Mouse (Mus musculus) myocyte (in vitro differentiated cells): ENCODE measurements around the gene Vasn.

ENCODE experiments used
- CEBPB ChIP-seq: IDR thresholded peaks from 2 replicates; pipeline ENCODE4 v1.6.1; 2011; ENCODE audit warnings: mild to moderate bottlenecking, moderate library complexity; ENCODE audit not compliant: poor library complexity, insufficient read depth, severe bottlenecking
- E2F4 ChIP-seq: IDR thresholded peaks from one replicate; pipeline ENCODE4 v1.6.1; 2011; ENCODE audit warnings: mild to moderate bottlenecking, control low read depth, moderate library complexity; ENCODE audit not compliant: insufficient read depth
- MAX ChIP-seq: IDR thresholded peaks from one replicate; pipeline ENCODE4 v1.6.1; 2011; ENCODE audit warnings: low read depth, mild to moderate bottlenecking, control low read depth
- MYOD1 ChIP-seq, 3 experiments: IDR thresholded peaks; one replicate each; pipeline ENCODE4 v1.6.1; 2011; ENCODE audit warnings: control low read depth in 2 of 3, low read depth in 2 of 3, mild to moderate bottlenecking in 2 of 3, moderate library complexity in 1 of 3; ENCODE audit not compliant: insufficient read length in 2 of 3, control insufficient read depth in 1 of 3
- MYOG ChIP-seq, 3 experiments: IDR thresholded peaks; one replicate each; pipeline ENCODE4 v1.6.1; 2011; ENCODE audit warnings: control low read depth in 2 of 3, low read depth in 2 of 3, mild to moderate bottlenecking in 2 of 3; ENCODE audit not compliant: insufficient read length in 2 of 3, control insufficient read depth in 1 of 3, insufficient read depth in 1 of 3
- POLR2A ChIP-seq: IDR thresholded peaks from one replicate; pipeline ENCODE4 v1.6.1; 2011; ENCODE audit warnings: low read depth, mild to moderate bottlenecking, control low read depth, moderate library complexity; ENCODE audit not compliant: insufficient read length
- POLR2AphosphoS2 ChIP-seq: IDR thresholded peaks from one replicate; pipeline ENCODE4 v1.6.1; 2011; ENCODE audit warnings: low read depth, control low read depth; ENCODE audit not compliant: insufficient read length
- REST ChIP-seq: IDR thresholded peaks from one replicate; pipeline ENCODE4 v1.6.1; 2011; ENCODE audit warnings: mild to moderate bottlenecking, control low read depth, moderate library complexity; ENCODE audit not compliant: insufficient read depth, insufficient read length
- TCF12 ChIP-seq: IDR thresholded peaks from one replicate; pipeline ENCODE4 v1.6.1; 2011; ENCODE audit warnings: mild to moderate bottlenecking, control low read depth; ENCODE audit not compliant: poor library complexity, insufficient read depth, severe bottlenecking
- TCF3 ChIP-seq: IDR thresholded peaks from one replicate; pipeline ENCODE4 v1.6.1; 2011; ENCODE audit warnings: low read depth, control low read depth; ENCODE audit not compliant: insufficient read length
- USF1 ChIP-seq: IDR thresholded peaks from one replicate; pipeline ENCODE4 v1.6.1; 2011; ENCODE audit warnings: low read depth, mild to moderate bottlenecking, control low read depth, moderate library complexity

- TF ChIP-seq POLR2A (no peak), MYOD1 (IDR thresholded peaks at IDR 0.05; ENCODE audit: control insufficient read depth in 1 of 3, insufficient read length in 2 of 3, low read depth in 2 of 3) (no peak), USF1 (no peak), MYOG (IDR thresholded peaks at IDR 0.05; ENCODE audit: control insufficient read depth in 1 of 3, insufficient read depth in 1 of 3, insufficient read length in 2 of 3, low read depth in 2 of 3) (no peak), E2F4 (no peak), POLR2AphosphoS2 (no peak), MAX (no peak), TCF12 (no peak), CEBPB (no peak), REST (no peak), TCF3 (no peak)
Observed at GRCm38 (mm10) chr16:4614639-4615038, 25.1 kb upstream of the Vasn start.
